Mouse (Mus musculus) naive thymus-derived CD4-positive, alpha-beta T cell, adult 2 months (primary cell): ENCODE measurements around the gene Krtap8-1.

Experiments
- DNase-seq: peaks from one replicate; pipeline ENCODE4 v3.0.0-alpha.2; 2011; ENCODE audit warnings: low read depth

Krtap8-1 gene

DNA sequence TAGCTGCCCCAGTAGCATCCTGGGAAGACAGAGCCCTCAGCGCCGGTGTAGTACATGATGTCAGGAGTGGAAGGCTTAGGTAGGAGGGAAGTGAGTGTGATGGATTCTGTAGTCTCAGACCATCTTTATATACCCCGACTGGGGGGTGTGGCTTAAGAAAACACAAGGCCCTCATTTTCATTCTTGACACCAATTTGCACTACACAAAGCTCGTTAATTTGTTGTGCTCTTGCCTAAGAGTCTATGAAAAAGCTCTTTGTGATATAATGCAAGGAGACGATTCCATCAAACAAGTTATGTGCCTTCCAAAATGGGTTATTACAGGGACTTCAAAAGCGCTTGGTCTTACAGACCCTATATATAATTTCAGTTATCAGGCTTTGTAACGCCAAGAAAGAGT lies at the start of gene Krtap8-1:
Krtap8-1 (minus strand) TSS at position 101 of the 400 bp plus-strand sequence.
- no peak for DNase-seq

DNA sequence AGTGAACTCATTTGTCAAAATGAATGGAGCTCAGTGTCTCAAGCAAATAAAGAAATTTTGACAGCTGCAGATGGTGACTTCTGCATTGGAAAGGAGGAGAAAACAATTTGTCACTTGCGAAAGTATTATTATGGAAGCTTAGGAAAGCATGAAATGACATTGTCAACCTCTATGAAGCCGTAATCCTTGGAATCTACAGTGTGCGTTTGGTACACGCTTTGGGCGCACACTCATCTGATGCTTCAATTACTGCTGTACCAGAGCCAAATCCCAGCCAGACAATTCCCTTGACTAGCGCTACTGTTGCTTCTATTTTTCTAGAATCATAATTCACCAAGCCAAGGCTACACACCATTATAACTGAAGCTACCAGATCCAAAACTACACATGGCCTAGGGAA lies 49.6 kb upstream of the Krtap8-1 start:
- DNase-seq, result no peak

DNA sequence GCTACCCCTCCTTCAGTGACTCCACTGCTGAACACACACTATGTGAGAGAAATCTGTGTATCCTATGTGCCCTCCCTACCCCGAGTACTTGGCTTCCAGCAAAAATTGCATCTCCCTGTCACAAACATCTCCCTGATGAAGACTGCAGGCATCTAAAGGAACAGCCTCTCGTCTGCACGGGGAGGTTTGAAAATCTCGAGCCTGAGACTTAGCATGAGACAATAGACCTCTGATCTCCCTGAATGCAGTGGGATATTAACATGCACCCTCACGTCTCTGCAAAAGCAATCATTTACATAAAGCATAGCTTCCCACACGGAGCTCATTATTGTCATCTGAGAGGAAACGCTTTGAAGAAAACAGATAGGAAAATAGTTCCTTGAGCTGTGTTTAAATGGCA lies 42.8 kb upstream of the Krtap8-1 start:
- DNase-seq, result no peak

DNA sequence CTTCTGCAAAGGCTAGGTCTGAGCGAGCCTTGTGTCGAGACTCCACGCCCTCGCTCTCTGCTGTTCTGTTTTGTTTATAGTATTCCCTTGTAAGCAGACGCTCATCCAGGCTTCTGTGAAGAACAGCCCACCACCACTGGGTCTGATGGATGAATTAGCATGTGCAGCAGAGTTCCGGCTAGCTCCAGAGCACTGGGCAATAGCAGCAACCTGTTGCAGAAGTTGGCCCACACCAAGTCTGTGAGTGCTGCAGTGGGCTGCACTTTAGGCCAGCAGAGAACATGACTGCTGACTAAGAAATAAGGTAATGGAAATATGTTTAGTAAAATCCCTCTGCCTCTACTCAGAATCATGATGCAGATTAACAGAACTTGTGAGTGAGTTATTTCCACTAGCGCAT lies 42.1 kb upstream of the Krtap8-1 start:
- DNase-seq, result no peak

DNA sequence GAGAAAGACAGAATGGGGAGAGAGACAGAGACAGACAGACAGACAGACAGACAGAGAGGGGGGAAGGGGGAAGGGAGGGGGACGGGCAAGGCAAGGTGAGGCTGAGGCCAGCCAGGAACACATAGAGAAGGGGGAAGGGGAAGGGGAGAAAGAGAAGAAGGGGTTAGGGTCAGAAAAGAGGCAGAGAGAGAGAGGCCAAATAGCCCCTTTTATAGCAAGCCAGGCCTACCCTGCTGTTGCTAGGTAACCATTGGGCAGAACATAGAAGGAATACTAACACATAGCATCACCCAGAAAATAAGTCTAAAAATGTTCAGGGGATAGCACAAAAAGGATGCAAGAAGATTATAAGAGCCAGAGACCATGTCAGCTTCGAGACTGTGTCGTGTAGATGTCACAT lies 40.6 kb upstream of the Krtap8-1 start:
- DNase-seq, result no peak

GRCm38 (mm10) chr16:89520996-89521395 lies 33.2 kb upstream of the Krtap8-1 start:
- no peak for DNase-seq

GRCm38 (mm10) chr16:89520555-89520954 lies 32.8 kb upstream of the Krtap8-1 start:
- no peak for DNase-seq

DNA sequence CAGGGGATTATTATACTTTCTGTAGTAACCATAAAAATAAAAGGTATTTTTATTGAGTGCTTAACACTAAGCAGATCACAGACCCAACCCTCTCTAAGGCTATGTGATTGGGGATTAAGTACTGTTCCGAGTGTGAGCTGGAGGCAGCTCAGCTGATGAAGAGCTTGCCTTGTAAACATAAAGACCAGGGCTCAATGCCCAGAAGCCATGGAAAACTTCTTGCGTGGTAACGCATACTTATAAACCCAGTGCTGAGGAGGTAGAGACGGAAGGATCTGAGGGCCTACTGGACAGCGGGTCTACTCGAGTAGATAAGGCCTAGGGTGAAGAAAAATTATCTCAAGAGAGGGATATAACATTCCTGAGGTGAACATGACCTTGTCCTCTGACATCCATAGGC lies 32.3 kb upstream of the Krtap8-1 start:
- DNase-seq, result no peak

- DNase-seq, result no peak
These were observed 29.9 kb upstream of the Krtap8-1 start for GRCm38 (mm10) chr16:89517635-89518034.

DNA sequence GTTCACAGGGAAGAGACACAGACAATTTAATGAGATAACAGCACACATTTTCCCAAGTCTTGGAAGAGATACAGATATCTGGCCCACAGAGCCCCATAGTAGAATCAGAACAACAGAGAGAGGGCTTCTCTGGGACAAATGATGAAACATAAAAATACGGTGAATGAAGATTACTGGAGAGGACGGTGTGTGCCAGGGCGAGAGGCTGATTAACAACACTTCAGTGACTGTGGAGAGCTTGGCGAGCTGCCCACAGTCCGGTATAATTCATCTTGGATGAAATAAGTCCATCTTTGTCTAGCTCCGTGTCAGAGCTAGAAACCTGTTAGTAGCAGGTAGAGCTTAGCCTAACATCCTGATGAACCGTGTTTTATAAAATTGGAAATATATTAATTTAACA lies 25.7 kb upstream of the Krtap8-1 start:
- no peak for DNase-seq

DNA sequence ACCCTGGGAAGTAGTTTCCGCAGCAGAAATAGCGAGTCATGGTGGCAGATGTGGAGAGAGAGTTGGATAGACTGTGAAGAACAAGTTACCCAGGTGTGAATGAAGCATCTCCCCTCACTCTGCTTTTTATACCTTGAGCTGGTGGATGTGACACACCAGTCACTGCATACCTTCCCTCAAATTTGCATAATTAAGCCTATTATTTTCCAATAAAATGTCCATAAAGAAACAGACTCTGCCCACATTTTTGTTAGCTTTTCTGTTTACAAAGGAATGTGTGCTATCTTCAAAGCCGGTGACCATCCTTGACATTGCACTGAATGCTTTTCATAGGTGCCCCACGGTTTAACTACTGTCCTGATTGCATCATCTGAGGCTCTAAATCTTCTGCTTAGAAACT lies 20.5 kb upstream of the Krtap8-1 start, which contains the start of gene Krtap7-1:
Krtap7-1 (minus strand) TSS at position 101 of the 400 bp plus-strand sequence.
- no peak for DNase-seq

GRCm38 (mm10) chr16:89503571-89503970 lies 15.8 kb upstream of the Krtap8-1 start:
- DNase-seq, result no peak

DNA sequence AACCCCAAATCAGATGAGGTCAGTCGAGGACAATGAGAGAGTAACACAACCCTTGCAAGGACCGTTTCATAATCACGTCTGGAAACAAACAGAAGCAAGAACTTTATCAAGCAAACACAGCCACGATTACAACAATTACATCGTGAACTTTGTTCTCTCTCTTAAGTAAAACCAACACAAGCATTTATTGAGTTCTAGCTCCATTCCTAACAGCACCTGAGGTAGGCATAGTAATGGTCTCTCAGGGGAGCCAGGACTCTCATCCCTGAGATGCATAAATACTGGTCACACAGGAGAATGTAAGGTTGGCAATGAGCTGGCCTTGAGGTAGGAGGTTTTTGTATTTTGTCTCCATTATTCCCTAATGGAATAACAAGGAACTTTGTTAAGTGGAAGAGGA lies 14.1 kb upstream of the Krtap8-1 start:
- no peak for DNase-seq

GRCm38 (mm10) chr16:89497002-89497401 lies 9.2 kb upstream of the Krtap8-1 start:
- DNase-seq, result no peak

DNA sequence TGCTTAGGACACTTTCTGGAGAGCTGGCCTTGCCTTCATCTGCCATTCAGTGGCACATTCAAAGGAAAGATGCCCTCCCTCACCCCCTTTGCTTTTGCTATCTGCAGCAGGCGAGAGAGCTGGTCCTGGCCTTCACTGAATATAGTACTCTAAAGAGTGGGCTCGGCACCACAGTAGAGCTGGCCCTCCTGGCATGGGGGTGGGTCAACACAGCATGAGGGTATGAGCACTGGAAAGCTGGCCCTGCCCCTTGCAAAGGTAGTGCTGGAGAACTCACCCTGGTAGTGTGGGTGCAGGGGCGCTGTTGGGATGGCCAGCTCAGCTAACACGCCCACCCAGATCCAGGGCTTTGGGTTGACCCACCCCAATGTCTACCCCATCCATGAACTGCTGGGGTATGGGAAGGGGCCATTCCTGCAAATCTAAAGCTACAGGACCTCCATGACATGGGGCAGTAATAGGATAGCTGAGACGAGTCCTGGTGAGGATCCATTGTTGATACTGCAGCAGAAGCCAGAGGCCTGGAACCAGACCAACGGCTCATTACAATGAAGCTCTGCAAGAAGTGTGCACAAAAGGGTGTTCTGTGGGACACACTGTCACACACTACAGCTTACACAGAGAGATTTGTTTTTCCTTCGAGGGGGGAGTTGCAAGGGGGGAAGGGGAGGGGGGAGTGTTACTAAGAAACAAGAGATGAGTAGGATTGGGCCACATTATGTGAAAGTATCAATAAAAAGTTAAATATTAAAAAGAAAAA lies 7.8 kb upstream of the Krtap8-1 start:
- no peak for DNase-seq

DNA sequence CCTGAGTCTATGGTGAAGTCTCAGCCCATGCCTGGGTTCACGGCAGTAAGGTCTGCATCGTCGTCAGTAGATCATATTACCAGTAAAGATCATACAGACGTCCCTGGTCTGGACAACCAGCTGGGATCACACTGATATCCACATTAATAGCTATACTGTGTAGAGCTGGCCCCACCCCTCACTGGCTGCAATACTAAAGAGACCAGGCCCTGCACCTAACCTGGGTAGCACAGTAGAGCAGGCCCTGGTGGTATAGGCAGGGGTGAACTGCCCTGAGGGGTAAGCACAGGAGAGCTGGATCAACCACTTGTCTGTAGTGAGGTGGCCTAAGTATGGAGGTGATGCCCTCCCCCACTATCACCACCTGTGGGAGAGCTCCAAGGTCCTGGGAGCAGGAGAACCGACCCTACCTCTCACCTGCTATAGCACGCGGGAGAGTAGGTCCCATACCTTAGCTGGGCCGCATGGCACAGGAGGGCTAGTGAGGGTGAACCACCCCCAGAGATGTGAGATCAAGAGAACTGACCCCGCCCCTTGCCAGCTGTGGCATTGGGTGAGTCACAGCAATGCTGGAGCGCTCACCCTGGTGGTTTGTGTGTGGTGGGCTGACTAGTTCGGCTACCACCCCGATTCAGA lies 10.0 kb downstream of the Krtap8-1 start:
- no peak for DNase-seq

DNA sequence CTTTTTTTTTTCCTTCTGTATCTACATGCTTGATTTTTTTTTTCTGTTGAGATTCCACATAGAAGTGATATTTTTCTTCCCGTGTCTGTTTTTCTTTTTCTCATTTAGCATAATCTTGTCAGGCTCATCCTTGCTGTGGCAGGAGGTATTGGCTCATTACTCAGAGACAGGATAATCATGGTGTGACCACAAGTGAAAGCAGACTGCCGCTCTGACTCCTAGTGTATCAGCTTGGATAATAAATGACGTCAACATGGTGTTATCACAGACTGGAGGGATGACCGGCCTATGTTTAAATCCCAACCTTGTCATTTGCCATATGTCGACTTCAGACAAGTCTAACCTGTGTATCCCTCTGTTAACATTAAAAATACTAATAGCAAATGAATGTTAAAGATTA lies 26.6 kb downstream of the Krtap8-1 start:
- no peak for DNase-seq
